Mouse (Mus musculus): ENCODE results near the gene 2900092C05Rik.
A peak's percentile ranks its signal among the peaks of the same experiment; 100 is the strongest.

Gene 2900092C05Rik

GRCm38 (mm10) chr7:12512217-12512616, at the start of gene 2900092C05Rik:
Gene 2900092C05Rik, plus strand, starts transcription at chr7:12512517.
- DNase-seq (ENCODE audit: low read depth, low spot score) = no peak

- DNase-seq (ENCODE audit: low read depth, low spot score) = peak; percentile 99
Measured at GRCm38 (mm10) chr7:12478158-12479008, 33.9 kb upstream of the 2900092C05Rik start, which contains the start of gene Zfp606. Gene Zfp606, plus strand, starts transcription at chr7:12478293.

- DNase-seq (ENCODE audit: low read depth, low spot score) = no peak
Measured at GRCm38 (mm10) chr7:12479009-12479346, 33.3 kb upstream of the 2900092C05Rik start.

- DNase-seq (ENCODE audit: low read depth, low spot score) = no peak
Measured at GRCm38 (mm10) chr7:12479525-12479924, 32.8 kb upstream of the 2900092C05Rik start.

GRCm38 (mm10) chr7:12483771-12484170, 28.5 kb upstream of the 2900092C05Rik start:
- DNase-seq (ENCODE audit: low read depth, low spot score) = peak; percentile 20

- DNase-seq (ENCODE audit: low read depth, low spot score) = peak; percentile 20
Measured at GRCm38 (mm10) chr7:12485956-12486355, 26.4 kb upstream of the 2900092C05Rik start.

- DNase-seq (ENCODE audit: low read depth, low spot score) = peak; percentile 61
Measured at GRCm38 (mm10) chr7:12486691-12487090, 25.6 kb upstream of the 2900092C05Rik start.

GRCm38 (mm10) chr7:12510913-12511312, 1.4 kb upstream of the 2900092C05Rik start:
- no peak for DNase-seq (ENCODE audit: low read depth, low spot score)

Measured in brain, adult 2 months (tissue).